Mouse (Mus musculus) MN1 (cell line): ENCODE measurements around the gene Rdx.
"Not testable (repeated sequence)": the region's sequence is repeated elsewhere in the genome, so short reads cannot be mapped to it uniquely, and the experiment has no call there.

Source experiments
- DNase-seq: peaks from one replicate; pipeline ENCODE4 v3.0.0-alpha.2; 2016; ENCODE audit warnings: low spot score

The Rdx gene

DNA sequence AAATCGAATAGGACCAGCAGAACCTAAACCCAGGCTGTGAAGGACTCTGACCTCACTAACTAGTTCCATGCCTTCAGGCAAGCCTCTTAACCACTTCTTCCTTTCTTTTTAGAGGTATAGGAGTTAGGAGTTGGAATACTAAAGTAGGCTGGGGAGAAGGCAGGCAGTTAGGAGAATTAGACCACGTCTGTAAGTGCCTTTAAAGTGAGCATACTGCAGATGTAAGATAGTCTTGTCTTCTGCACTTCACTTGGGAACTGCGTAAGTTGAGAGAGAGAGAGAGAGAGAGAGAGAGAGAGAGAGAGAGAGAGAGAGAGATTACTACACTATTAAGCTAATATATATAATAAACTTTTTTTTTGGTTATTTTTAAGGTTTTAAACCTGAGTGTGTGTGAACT lies 8.3 kb downstream of the Rdx start:
- DNase-seq: no peak

DNA sequence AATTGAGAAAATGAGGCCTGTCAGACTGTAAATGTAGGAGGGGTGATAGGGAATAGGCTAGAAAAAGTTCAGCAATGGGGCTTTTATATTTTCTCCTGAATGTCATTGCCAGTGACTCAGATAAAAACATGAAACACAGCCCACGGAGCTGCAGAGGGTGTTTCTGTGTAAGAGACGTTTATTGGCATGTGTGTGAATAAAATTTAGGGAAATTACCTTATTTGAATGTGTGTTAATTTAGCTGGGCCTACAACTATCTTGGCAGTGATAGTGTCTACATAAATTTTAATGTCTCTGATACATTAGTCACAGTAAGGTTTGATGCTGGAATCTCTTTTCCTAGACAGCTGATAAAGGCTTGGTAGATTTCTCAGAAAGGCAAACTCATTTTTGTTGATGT lies 12.8 kb downstream of the Rdx start:
- no peak for DNase-seq

DNA sequence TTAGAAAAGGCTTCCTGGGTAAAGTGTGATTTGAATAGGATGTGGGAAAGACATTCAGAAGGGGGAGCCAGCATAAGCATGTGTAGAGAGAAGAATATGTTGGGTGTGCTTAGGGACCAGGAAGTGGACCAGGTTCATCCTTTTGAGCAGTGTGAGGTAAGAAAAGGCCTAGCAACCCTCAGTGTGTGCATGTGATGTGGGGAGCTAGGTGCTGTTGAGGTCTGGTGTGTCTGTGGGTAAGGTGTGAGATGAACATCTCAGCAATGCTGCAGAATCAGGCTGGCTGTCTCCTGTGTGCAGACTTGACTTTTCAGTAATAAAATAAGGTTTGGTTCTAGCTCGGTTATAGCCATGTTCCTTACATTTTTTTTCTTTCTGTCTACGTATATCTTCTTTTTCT lies 23.1 kb downstream of the Rdx start:
- DNase-seq: no peak

DNA sequence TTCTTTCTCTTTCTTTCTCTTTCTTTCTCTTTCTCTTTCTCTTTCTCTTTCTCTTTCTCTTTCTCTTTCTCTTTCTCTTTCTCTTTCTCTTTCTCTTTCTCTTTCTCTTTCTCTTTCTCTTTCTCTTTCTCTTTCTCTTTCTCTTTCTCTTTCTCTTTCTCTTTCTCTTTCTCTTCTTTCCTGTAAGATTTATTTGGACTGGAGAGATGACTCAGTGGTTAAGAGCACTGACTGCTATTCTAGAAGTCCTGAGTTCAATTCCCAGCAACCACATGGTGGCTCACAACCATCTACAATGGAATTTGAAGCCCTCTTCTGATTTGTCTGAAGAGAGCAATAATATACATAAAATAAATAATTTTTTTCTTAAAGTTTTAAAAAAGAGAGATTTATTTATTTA lies 24.4 kb downstream of the Rdx start:
- DNase-seq: not testable (repeated sequence)

DNA sequence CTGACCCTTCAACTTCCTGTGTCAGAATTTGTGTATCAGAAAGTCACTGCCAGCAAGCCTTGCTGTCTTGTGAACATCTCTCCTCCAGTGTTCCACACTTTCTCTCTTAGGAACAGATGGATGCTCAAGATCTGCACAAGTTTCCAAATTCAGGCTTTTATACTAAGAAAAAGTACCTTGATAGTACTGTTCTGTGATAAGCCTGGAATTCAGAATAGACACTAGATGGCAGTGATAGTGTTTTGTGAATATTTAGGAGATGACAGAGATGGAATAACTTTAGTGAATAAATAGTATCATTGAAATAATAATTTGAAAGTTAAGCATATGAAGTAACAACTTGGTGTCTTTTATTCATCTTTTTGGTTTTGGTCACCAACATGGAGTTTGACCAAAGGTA lies 25.2 kb downstream of the Rdx start:
- DNase-seq: no peak

DNA sequence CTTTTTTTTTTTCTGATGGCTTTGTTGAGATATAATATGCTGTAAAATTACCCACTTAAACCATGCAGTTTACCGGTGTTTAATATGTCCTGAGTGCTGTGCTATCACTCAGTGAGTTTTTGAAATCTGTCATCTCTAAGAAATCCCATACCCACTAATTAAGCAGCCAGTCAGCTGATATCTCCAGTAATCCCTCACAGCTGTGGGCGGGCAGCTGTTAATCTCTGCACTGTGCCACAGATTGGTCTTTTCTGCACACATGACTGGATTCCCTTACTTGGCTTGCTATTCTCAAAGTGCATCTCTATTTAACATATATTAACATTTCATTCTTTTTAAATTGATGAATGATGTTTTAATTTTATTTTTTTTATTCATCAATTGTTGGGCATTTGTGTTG lies 29.1 kb downstream of the Rdx start:
- DNase-seq: no peak

DNA sequence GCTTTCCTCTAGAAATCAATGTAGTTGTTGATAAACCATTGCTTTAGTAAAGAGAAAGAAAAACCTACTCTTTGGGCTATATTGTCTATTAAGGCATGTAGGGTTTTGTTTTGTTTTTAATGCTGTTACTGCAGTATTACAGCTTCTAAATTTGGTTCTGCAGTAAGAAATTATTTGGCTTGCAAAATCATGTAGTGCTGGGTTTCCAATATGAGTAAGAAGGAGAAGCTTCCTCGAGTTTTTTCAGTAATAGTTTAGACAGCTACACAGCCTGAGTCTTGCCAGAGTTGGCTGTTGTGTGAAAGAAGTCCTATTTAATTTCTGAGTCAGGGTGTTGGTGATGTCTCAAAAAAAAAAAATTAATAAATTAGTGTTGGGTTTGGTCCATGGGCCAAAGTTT lies 30.7 kb downstream of the Rdx start:
- no peak for DNase-seq

DNA sequence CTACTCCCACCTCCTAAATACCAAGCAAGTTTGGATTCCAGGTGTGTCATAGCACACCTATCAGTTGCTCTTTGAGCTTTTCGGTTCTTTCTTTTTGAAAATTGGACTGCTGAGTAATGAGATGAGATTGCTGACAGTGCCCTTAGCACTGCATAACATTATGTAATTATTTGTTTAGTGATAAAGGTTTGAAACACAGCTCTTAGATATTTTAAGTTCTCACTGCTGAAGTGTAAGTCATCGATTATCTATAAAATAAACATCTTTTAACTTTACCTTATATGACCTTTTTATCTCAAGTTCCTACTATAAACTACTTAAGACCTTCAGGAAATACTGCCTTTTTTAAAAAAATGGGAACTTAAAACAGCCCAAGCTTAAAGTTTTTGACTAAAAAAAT lies 35.0 kb downstream of the Rdx start:
- DNase-seq: no peak

DNA sequence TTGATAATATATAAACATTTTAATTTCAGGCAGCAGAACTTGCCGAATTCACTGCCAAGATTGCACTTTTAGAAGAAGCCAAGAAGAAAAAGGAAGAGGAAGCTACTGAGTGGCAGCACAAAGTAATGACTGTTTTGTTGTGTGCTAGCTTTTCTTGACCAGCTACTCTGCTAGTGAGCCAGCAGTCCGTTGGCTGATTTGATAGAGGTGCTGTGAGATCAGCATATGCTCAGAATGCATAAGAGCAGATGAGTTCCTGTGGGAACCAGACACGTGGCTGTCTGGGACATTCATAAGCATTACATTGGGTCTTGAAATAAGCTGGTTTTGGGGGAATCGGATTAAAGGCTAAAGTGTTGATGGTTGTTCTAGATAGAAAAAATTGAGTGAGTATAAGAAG lies 35.4 kb downstream of the Rdx start:
- no peak for DNase-seq

DNA sequence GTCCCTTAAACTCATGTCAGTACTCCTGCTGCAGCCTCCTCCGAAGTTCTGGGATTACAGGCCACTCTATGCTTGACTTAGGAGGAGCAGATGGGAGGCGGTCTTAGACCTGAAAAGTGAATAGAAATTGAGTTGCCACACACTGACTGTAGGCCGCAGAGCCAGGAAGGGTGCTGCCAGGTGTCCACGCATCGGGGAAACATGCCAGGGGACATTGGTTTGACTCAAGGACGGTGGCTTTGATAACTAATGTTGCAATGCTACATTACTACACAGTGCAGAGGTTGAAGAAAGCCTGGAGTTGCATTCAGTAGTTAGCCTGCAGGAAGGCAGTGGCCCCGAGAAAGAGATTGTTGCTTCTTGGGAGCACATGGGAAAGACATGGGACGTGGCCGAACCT lies 44.8 kb downstream of the Rdx start:
- DNase-seq: no peak

DNA sequence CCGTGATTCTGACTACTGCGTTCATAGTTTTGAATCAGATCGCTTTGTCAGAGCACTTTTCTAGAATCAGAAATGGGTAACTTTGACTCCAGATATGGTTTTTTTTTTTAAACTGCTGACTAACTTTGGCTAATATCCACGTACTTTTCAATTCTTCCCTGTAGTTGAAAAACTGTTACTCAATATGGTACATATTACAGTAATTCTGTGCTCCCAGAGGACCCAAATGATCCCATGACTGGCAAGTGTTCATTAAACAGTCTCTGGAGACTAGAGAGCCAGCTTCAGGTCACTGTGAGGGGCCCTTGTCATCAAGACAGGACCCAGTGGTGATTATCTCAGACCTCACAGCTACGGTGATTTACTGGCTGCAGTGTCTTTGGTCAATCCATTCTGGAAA lies 45.3 kb downstream of the Rdx start:
- no peak for DNase-seq

DNA sequence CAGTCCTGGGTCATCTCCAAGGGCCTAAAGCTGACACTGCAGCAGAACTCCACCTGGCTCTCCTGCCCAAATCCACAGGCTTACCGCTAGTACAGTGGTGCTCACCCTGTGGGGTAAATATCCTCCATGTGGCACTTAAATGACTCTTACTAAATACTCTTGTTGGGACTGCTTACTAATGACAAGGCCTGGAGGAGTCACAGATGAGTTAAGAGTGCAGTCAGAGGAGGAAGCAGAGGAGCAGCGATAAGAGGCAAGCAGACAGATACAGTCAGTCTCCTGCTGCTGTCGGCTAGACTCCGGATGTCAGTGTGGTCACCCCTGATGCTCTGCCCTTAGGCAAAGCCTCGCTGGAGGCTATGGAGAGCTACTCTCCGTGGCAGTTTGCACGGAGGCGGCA lies 46.1 kb downstream of the Rdx start:
- DNase-seq: no peak

DNA sequence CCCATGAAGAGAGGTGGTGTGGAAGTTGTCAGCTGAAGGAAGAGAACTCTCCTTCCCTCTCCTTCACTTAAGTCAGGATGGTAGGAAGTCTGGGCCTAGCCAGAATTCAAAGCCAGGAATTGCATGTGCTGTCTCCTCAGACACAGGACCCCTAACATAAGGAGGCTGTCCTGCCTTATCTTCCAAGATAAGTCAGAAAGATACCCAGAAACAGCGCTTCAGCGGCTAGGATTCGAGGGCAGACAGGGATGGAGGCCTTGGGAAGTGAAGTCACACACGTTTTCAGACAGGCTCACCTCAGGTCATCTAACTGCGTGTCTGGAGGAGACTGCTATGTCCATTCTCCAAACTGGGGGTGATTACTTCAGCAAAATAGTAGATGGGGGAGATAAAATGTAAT lies 47.0 kb downstream of the Rdx start:
- no peak for DNase-seq

DNA sequence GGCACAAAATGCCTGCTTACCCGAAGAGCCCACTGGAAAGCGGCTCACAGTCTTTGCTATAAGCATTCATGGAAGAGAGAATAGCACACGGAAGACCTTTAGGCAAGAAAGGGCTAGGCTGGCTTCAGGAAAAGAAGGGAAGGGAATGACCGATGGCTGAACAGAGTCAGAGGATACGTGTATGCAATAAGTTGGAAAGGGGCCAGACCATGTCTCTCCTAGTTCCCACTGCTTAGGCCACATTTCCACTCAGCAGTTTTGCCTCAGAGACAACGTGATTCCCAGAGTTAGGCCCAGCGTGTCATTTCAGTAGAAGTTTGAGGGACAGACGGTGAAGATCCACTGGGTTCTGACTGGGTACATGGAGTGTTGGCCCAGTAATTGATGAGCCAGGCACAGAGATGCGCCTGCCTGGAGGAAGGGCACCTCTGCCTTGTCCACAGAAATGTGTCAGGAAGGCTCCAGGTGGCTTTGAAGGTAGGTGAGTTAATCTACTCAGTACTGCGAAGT lies 47.6 kb downstream of the Rdx start:
- no peak for DNase-seq

DNA sequence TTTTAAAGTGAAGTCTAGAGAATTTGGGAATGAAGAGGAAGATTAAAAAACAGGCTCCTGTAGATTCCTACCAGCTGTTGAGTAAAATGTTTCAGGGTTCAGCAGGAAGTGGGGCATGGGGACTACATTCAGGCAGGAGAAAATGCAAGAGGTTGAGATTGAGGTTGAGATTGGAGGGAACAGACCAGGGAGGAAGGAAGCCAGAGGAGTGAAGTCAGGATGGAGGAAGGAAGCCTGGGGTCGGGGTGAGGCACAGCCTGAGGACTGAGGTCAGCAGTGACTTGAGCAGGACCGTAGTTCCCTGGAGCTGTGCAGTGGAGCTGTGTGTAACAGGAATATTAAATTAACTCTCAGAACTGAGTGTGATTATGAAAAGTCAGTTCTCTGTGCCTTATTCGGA lies 48.7 kb downstream of the Rdx start:
- no peak for DNase-seq

DNA sequence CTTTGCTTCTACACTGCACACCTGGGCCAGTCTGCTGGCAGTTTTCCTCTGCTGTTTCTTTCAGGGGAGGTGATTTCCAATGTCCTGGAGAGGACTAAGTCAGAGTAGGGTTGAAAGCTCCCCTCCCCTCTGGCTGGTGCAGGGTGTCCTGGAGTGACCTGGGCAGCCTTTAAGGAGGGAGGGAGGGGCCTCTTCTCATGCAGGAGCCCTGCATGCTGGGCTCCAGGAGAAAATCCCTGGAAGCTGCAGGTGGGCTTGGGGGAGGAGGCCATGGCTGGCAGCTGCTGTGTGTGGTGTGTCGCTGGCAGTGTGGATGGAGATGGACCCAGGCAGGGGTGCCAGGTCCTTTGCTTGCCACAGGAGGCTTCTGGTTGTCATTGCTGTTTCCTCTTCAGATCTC lies 50.4 kb downstream of the Rdx start:
- DNase-seq: no peak

DNA sequence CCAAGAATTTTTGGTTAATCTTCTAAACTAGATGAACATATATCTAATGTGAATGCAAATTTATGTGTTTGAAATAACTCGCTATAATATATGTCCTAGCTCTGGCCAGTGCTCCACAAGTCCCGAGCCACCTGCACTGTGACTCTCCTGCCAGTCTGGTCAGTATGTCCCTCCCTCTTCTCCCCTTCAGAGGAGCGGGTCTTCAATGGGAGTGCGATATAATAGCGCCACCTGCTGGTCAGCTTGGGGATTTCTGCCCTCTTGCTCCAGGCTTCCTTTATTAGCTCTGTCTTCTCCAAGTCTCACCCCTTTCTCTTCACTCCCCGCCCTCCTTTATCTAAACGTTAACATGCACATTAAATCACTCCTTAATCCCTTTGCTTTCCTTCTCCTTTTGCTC lies 51.6 kb downstream of the Rdx start:
- peak; percentile 76 for DNase-seq

DNA sequence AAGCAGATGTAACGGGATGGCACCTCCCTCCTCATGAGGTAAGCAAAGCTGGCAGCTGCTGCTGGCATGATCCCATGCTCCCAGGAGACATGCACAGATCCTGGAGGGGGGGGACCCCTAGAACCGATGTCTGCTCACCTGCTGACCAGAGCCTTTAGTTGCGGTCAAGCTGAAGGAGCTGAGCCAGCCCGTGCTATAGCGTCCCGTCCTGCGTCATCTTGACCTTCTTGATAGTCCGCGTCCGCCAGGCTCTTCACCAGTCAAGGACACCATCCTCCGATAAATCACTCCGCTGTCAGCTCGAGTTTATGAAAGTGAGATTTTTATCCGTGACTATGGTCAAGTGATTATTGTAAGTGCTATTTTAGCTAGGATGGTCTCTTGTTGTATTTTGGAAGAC lies 53.5 kb downstream of the Rdx start:
- no peak for DNase-seq

DNA sequence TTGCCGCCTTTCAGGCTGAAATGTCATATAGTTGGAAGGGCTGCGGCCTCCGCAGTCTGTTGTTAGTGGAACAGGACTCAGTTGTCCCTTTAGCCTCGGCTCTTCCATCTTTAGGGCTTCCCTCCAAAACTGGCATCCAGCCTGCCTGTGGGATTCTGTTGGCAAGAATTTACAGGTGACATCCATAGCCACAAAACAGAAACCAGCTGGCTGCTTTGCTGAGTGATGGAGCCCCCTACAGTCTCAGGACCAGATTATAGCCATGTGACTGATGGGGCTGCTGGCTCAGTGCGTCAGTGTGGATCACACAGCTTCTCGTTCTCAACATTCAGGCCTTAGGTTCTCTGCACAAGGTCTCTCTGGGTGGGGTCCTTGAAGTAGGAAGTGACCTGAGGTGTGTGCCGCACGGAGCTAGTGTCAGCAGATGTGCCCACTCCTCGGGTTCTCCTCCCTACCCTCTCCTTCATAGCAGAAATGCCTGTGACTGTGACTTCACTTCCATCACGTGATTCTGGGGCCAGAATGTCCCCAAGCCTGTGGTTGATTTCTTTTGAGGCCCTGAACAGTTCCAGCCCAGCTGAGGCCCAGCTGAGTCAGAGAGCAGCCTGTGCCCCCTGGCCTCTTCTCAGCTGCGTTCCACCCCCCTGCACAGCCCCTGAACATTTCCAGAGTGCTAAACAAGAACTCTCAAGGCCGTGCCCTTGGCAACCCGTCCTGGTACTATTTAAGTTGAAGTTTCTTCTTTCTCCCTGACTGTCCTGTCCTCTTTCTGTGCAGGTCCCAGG lies 55.3 kb downstream of the Rdx start:
- no peak for DNase-seq

DNA sequence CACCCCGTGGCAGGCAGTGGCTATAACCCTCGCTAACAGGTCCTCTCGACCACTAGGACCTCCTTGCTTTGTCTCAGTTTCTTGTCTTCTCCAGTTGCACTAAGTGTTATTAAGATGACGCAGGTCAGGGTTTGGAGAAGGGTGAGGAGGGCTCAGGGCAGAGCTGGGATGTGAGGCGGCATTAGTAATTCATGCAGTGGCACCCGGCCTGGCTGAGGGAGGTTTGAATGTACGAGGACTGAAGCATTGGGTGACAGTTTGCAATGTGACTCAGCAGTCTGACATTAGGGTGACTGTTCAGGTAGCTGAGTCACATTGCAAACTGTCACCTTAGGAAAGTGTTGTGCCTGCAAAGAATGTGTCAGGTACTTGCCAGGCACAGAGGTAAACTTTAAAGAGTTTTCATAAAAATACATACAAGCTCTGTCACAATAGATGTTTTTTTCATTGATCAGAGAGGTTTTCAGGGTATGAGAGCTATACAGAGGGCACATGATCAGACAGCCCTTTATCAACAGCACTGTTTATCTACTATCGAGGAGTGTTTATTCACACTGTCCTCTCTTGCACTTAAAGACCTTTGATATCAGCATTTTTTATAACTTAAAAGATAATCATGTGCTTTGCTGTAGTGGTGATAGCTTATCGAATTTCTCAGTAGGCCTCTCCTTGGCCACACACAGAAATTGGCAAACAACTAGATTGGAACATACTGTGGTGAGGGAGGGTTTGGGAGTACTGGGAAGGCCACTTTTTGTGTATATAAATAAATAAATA lies 56.7 kb downstream of the Rdx start:
- DNase-seq: no peak

DNA sequence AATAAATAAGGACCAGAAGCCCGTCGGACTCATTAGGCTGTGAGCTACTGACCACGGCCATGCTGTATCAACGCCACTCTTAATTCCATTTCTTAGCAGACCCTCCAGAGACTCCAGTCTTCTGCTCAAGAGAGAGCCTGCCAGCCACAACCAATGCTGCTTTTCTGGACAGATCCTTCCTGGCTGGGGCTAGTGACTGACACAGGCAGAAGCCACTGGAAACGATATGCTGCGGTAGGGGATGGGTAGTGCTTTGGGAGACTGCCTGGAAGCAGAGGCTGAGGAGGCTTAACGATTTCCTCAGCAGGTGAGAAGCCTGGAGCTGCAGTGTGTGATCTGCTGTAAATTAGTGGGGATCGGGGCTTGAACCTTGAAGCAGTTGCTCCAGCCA lies 57.2 kb downstream of the Rdx start:
- no peak for DNase-seq

DNA sequence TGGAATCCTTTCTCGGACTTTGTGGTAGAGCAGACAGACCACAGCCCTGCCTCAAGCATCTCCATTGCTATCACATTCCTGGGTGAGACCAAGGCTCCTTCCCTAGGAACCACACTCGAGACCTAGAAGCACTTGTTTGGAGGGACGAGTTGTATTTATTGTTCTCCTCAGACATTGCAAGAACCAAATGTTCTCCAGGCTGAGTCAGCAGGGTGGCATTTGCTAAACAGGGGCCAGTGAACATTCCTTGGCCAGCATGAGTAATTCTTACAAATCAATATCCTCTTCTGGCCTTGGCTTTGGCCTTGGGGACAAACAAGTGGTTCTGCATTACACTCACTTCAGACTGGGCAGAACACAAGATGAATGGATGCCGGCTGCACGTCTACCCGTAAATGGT lies 58.5 kb downstream of the Rdx start:
- no peak for DNase-seq

DNA sequence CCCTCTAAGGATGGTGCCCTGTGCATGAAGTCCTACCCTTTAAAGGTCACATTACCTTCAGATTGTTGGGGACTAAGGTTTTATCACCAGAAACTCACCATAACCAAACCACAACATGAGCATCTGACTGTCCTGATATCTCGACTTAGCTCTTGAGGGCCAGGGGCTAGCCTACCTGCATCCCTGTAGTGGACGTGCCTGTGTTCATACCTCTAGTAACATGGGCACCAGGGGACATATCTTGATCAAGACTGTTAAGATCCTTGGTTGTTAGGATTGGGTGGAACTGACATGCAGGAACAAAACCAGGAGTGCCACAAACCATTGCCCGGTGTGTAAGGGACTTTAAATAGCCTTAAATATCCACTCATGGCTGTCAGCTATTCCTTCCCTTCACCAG lies 60.2 kb downstream of the Rdx start:
- no peak for DNase-seq

DNA sequence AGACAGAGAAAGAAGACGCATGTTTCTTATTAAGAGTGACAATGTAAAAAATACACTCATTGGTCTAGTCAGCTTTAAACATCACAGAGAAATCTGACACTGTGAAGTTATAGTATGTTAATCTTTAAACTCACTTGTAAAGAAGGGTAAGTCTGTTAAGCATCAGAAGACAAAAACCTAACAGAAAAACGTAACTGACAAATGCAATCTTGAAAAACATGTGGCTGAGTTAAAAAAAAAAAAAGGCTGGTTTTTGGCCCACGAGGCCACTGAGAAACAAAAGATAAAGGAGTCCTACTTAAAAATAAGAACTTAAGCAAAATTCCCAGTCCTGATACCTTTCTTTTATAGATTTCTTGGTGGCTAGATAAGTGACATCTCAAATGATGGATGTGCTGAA lies 63.8 kb downstream of the Rdx start:
- DNase-seq: no peak
